Mouse (Mus musculus) kidney, embryonic 16.5 days (tissue): Measurements from ENCODE around the gene Filip1l. TPM values are rescaled to one million over a fixed set of nuclear protein-coding genes. Genes with fewer than 3 reads are reported as not detected.

ENCODE experiments used
- ATAC-seq: fragments of 200-750 bp; cut with Nextera tagmentation; 2 replicates; pipeline ENCODE4 v1.8.0; 2017; ENCODE audit warnings: moderate TSS enrichment; ENCODE audit not compliant: low FRiP score, low TSS enrichment
- H3K27ac ChIP-seq: fragments of 300-500 bp; sonication (generic); 2 replicates; pipeline ENCODE4 v1.5.1; 2014; ENCODE audit warnings: low read length
- H3K27me3 ChIP-seq: fragments of 300-500 bp; sonication (generic); 2 replicates; pipeline ENCODE4 v1.6.1; 2014; ENCODE audit warnings: low read length, control low read depth, mixed read lengths; ENCODE audit not compliant: insufficient read depth
- H3K36me3 ChIP-seq: fragments of 300-500 bp; sonication (generic); 2 replicates; pipeline ENCODE4 v1.6.1; 2014; ENCODE audit warnings: low read length, control low read depth, mixed read lengths; ENCODE audit not compliant: insufficient read depth
- H3K4me1 ChIP-seq: fragments of 300-500 bp; sonication (generic); 2 replicates; pipeline ENCODE4 v1.6.1; 2014; ENCODE audit warnings: low read length, control low read depth, mixed read lengths; ENCODE audit not compliant: insufficient read depth
- H3K4me2 ChIP-seq: fragments of 300-500 bp; sonication (generic); replicated peaks from 2 replicates; pipeline ENCODE4 v1.6.1; 2014; ENCODE audit warnings: low read depth, low read length
- H3K4me3 ChIP-seq: fragments of 300-500 bp; sonication (generic); 2 replicates; pipeline ENCODE4 v1.5.1; 2014; ENCODE audit warnings: mild to moderate bottlenecking, low read length
- H3K9ac ChIP-seq: fragments of 300-500 bp; sonication (generic); replicated peaks from 2 replicates; pipeline ENCODE4 v1.6.1; 2014; ENCODE audit warnings: low read length
- H3K9me3 ChIP-seq: fragments of 300-500 bp; sonication (generic); 2 replicates; pipeline ENCODE4 v1.6.1; 2016; ENCODE audit warnings: low read length, control low read depth
- WGBS: fragments of 180-500 bp; shearing (Covaris S2); extraction: QIAGEN DNeasy Blood & Tissue Kit; methylation state at CpG from one replicate; pipeline ENCODE4 v1.1.7; 2014; 5-methylcytosine and 5-hydroxymethylcytosine counted together
- polyA plus RNA-seq: library from polyadenylated mRNA; unstranded; fragments of >200 nt; fragmentation: Nextera tagmentation; extraction: Ambion mirVana; gene quantifications from 2 replicates; pipeline ENCODE4 v1.2.1, GENCODE M21; 2015

Filip1l gene
- polyA plus RNA-seq, 1 experiment from 2014 or later: 27.7 TPM

DNA sequence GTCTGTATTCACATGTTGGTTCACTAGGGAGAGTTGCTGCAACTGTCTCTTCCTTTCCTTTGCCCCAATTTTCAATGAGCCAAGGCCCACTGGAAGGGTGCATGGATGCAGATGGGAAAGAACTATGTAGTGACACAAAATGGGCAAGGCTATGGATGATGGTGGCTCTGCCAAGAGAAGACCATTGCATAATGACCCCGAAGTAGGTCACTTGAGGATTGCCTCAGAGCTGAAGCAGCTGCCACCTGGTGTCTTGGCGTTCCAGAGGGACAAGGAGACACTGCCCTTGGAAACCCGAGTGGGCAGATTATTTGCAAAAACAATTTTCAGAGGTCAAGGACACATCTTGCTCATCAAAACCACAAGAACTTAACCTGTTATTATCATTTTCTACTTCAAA lies 3.9 kb upstream of the Filip1l start:
- Histone ChIP-seq H3K9ac (no peak overlapping the region), H3K27me3 (no peaks in the 10 kb centered on the region), H3K9me3 (no peaks in the 10 kb centered on the region), H3K4me3 (no peak overlapping the region), H3K27ac (no peak overlapping the region), H3K4me2 (no peak overlapping the region), H3K36me3 (no peaks in the 10 kb centered on the region), H3K4me1 (no peaks in the 10 kb centered on the region; the same call in 1 of the 2 replicates)
- no peak for ATAC-seq
- WGBS: 74% methylated on average over 3 of the region's 3 CpGs

DNA sequence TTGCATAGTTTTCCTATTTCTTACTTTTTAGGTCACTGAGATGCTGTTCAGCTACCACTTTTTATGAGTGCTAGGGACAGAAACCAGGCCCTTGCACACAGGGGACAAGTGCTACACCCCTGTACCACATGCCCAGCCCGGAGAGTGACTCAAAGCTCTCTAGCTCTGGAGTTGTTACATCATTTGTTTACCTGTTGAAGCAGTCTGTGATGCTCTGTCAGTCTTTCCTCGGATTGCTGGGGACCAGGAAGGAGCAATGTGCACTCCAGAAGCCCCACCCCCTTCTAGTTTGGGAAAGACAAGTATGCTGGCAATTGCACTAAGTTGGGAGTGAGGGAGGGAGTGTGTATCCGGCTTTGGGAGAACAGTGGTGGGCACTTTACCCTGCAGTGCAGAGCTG lies 3.2 kb upstream of the Filip1l start:
- no peaks in the 10 kb centered on the region for H3K27me3 ChIP-seq
- no peak for ATAC-seq
- H3K4me2 ChIP-seq: no peak overlapping the region
- no peak overlapping the region for H3K9ac ChIP-seq
- H3K4me3 ChIP-seq: no peak overlapping the region
- no peaks in the 10 kb centered on the region; the same call in 1 of the 2 replicates for H3K4me1 ChIP-seq
- no peaks in the 10 kb centered on the region for H3K9me3 ChIP-seq
- H3K36me3 ChIP-seq: no peaks in the 10 kb centered on the region
- H3K27ac ChIP-seq: no peak overlapping the region
- WGBS: 49% methylated on average over 3 of the region's 3 CpGs

DNA sequence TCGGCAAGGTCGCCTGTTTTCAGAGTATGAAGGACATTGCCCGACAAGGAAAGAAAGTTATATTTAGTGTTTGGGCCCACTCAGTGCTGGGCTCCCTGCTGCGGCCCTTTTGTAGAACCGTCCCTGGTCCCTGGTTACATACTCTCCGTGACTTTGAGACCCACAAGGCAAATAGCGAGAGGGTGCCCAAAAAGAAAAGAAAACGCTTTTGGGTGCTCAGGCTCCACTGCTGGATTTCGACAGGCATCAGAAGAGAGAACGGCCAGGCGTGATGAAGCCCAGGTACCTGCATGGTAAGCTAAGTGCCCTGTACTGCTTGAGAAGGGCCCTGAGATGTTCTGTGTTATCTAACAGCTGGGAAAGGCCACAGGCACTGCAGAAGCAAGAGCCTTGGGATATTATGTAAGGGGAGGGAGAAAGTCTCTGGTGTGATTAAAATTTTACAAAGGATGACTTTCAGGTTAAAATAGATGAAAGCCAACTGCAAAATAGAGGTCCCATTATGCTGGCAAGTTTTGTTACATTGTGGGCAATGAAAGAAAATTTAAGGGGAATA lies 351 bp downstream of the Filip1l start:
- H3K27me3 ChIP-seq: no peaks in the 10 kb centered on the region
- H3K4me3 ChIP-seq: no peak overlapping the region
- H3K9me3 ChIP-seq: no peaks in the 10 kb centered on the region
- H3K36me3 ChIP-seq: no peaks in the 10 kb centered on the region
- 89% methylated on average over 11 of the region's 11 CpGs for WGBS
- H3K4me2 ChIP-seq: no peak overlapping the region
- no peak overlapping the region for H3K9ac ChIP-seq
- H3K27ac ChIP-seq: no peak overlapping the region
- H3K4me1 ChIP-seq: no peaks in the 10 kb centered on the region; the same call in 1 of the 2 replicates
- no peak for ATAC-seq

DNA sequence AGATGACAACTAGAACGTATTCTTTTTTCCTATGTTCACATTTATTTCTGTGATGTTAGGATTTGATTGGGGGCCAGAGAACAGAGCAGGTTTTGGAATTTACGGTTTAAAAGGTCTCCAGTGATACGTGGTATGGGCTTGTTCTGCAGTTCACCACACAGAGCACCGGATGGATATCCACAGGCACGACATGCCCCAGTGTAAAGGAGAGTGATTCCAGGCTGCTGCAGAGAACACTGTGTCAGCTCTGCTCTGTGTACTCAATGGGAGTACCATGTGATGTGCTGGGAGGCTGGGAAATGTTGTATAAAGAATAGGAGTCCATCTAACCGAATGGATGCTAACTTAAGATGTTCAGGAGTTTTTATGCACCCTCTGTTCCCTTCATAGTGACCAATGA lies 1.0 kb downstream of the Filip1l start:
- no peaks in the 10 kb centered on the region for H3K27me3 ChIP-seq
- no peak overlapping the region for H3K27ac ChIP-seq
- no peak overlapping the region for H3K9ac ChIP-seq
- 57% methylated on average over 6 of the region's 6 CpGs for WGBS
- no peak overlapping the region for H3K4me2 ChIP-seq
- no peak overlapping the region for H3K4me3 ChIP-seq
- H3K4me1 ChIP-seq: no peaks in the 10 kb centered on the region; the same call in 1 of the 2 replicates
- H3K9me3 ChIP-seq: no peaks in the 10 kb centered on the region
- ATAC-seq: no peak
- H3K36me3 ChIP-seq: no peaks in the 10 kb centered on the region

DNA sequence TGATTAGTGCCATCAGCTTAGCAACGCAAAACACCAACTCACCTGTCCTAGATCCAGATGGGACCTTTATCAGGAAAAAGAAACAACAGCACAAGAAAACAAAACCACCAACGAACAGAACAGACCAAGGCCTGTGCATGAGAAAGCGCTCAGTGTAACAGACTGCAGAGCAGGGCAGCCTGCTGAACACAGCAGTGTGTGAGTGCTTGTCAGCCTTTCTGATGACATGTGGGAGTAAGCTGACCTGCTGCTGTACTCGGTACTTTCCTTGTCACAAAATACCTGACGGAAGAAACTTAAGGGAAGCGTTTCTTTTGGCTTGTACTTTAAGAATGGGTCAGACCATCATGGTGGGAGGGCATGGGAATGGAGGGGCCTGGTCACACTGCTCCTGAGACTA lies 3.6 kb downstream of the Filip1l start:
- no peak for ATAC-seq
- WGBS: 58% methylated on average over 6 of the region's 6 CpGs
- H3K4me3 ChIP-seq: no peak overlapping the region
- no peaks in the 10 kb centered on the region; the same call in 1 of the 2 replicates for H3K4me1 ChIP-seq
- no peaks in the 10 kb centered on the region for H3K27me3 ChIP-seq
- no peaks in the 10 kb centered on the region for H3K36me3 ChIP-seq
- H3K9ac ChIP-seq: no peak overlapping the region
- H3K4me2 ChIP-seq: no peak overlapping the region
- no peak overlapping the region for H3K27ac ChIP-seq
- no peaks in the 10 kb centered on the region for H3K9me3 ChIP-seq

DNA sequence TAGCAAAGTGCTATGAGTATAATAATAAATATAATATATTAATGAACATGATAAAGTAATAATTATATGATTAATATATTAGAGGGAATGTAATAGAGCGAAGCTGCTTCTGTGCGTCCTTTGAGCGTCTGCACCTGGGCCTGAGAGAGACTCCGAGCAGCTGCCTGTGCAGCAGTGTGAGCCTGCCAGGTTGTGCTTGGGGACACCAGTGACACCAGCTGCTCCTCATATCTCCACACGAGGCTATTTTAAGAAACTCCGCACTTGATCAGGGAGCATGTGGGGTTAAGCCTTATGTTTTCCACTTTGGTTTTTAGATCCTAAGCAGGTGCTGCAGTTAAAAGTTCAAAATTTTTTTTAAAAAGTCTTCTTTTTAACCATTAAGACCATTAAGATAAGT lies 4.1 kb downstream of the Filip1l start:
- Histone ChIP-seq H3K4me3 (no peak overlapping the region), H3K27me3 (no peaks in the 10 kb centered on the region; the same call in 1 of the 2 replicates), H3K9ac (no peak overlapping the region), H3K36me3 (no peaks in the 10 kb centered on the region), H3K4me1 (no peaks in the 10 kb centered on the region; the same call in 1 of the 2 replicates), H3K4me2 (no peak overlapping the region), H3K9me3 (no peaks in the 10 kb centered on the region), H3K27ac (no peak overlapping the region)
- no peak for ATAC-seq
- WGBS: 84% methylated on average over 6 of the region's 6 CpGs

DNA sequence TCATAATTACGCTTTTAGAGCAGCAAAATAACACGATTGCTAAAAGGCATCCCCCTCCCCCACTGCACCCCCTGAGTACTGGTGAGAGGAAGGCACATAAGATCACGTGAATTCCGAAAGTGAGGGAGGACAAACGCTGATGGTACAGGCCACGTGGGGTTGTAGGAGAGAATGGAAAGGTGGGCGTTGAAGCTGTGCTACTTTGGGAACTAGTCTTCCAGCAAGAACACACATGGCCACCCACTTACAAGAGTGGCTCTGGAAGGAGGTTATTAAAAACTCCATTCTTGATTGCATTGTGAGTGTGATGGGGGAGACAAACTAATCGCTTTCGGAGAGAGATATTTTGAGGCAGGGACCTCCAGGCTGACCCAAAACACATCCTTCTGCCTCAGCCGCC lies 6.4 kb downstream of the Filip1l start:
- 90% methylated on average over 10 of the region's 10 CpGs for WGBS
- no peak for ATAC-seq
- Histone ChIP-seq H3K4me2 (no peak overlapping the region), H3K4me1 (peaks cover 12% of the 10 kb centered on the region), H3K36me3 (no peaks in the 10 kb centered on the region), H3K9me3 (no peaks in the 10 kb centered on the region), H3K27me3 (peaks cover under 1% of the 10 kb centered on the region; the same call in 1 of the 2 replicates), H3K9ac (no peak overlapping the region), H3K27ac (no peak overlapping the region), H3K4me3 (no peak overlapping the region)

DNA sequence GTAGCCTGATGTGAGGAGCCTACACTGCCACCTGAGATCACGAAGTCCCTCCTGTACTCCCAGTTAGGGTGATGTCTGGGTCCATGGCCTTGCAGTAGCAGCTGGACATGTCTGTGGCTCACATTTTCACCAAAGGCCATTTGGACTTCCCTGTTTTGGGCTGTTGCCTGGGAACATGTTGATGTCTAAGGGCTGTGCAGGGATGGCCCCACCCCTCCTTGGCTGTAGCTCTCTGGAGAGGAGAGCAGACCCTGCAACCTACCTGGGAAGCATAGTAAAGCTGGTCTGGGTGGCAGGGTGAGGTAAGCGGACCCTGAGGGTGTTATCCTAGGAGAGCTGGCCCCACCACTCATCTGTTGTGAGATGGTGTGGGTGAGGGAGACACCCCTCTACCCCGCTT lies 7.9 kb downstream of the Filip1l start:
- Histone ChIP-seq H3K36me3 (no peaks in the 10 kb centered on the region), H3K27me3 (peaks cover 5% of the 10 kb centered on the region; the same call in 1 of the 2 replicates), H3K27ac (no peak overlapping the region), H3K4me3 (no peak overlapping the region), H3K4me1 (peaks cover 22% of the 10 kb centered on the region), H3K9ac (no peak overlapping the region), H3K4me2 (no peak overlapping the region), H3K9me3 (no peaks in the 10 kb centered on the region)
- ATAC-seq: no peak; the same call in 1 of the 2 replicates
- 92% methylated on average over 3 of the region's 3 CpGs for WGBS

DNA sequence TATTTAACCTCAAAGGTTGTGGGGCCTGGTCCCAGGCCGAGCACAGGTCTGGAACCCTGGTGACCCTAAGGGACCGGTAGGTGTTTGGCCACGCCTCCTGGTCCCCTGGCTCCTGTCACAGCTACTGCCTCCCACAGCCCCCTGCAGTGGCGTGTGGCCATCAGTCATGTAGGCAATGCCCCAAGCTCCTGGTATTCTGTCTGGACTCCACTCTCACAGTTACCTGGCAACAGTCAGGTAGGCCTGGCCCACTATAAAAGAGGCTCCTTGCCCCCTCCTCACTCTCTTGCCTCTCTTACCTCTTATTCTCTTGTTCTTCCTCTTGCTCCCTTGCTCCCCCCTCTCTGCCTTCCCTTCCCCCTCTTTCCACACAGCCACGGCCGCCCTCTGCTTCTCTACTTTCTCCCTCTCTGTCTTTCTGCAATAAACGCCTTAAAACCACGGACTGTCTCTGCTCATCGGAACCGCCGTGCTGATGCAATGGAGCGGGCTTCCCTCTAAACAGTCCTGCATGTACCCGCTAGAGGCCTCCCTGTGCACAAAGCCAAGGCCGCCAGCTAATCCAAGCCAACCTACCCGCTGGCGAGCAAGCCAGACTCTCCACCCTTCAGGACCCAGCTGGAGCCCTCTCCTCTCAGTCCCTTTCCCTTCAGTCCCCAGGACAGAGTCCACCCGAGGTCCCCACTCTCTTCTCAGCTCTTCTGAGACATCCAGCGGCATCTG lies 9.9 kb downstream of the Filip1l start:
- no peaks in the 10 kb centered on the region for H3K36me3 ChIP-seq
- peaks cover 5% of the 10 kb centered on the region; the same call in 1 of the 2 replicates for H3K27me3 ChIP-seq
- H3K9ac ChIP-seq: peak overlapping the region; percentile 37; the same call in 1 of the 2 replicates
- peaks cover 41% of the 10 kb centered on the region for H3K4me1 ChIP-seq
- 35% methylated on average over 18 of the region's 18 CpGs for WGBS
- no peaks in the 10 kb centered on the region for H3K9me3 ChIP-seq
- H3K4me3 ChIP-seq: no peak overlapping the region
- peak overlapping the region; percentile 25; the same call in 1 of the 2 replicates for H3K4me2 ChIP-seq
- no peak overlapping the region for H3K27ac ChIP-seq
- ATAC-seq: peak; percentile 69

DNA sequence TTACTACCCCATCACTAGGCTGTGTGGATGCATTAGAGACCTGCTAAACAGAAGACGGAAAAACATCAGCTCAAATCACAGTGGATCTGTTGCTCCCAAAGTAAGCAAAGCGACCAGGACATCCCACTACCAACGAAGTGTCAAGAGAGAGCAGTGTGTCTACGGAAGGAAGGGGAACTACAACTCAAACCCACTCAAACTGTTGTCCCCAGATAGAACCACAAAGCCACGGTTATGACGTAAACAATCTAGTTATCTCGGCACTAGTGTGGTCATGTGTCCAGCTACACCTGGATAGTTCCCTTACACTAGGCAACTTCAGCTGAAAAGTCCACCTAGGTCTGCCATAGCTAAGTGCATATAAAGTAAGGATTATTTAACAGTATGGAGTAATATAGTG lies 11.6 kb downstream of the Filip1l start:
- no peak overlapping the region; the same call in 1 of the 2 replicates for H3K27ac ChIP-seq
- no peaks in the 10 kb centered on the region for H3K36me3 ChIP-seq
- H3K4me1 ChIP-seq: peaks cover 49% of the 10 kb centered on the region
- no peak overlapping the region for H3K4me3 ChIP-seq
- no peak overlapping the region for H3K9ac ChIP-seq
- H3K9me3 ChIP-seq: no peaks in the 10 kb centered on the region
- H3K4me2 ChIP-seq: no peak overlapping the region
- ATAC-seq: no peak
- peaks cover 5% of the 10 kb centered on the region; the same call in 1 of the 2 replicates for H3K27me3 ChIP-seq
- 74% methylated on average over 7 of the region's 7 CpGs for WGBS
